Mouse (Mus musculus): ENCODE data around the gene Defb43. TPM values are rescaled to one million over a fixed set of nuclear protein-coding genes. Genes with fewer than 3 reads are reported as not detected.

Gene Defb43
- total RNA-seq (2021) = not detected

DNA sequence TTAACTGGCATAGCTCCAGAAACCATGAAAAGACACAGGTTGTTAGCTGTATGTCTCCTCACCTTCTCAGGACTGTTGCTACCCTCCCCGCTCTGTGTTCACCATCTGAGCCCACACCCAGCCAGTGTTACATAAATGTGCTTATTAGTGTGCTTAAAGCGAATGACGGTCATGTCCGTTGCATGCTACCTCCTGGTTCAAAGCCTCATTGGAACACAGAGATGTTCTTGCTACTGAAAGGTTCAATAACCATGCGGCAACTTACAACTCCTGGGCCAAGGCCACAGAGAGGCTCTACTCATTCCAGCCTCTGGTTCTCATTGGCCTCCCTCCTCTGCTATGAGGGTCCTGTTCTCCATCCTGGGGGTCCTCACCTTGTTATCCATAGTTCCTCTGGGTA is at the start of gene Defb43:
Gene Defb43 (plus strand): TSS at position 301 of the 400 bp plus-strand sequence.
- DNase-seq (ENCODE audit: extremely low spot score in 1 of 2, low spot score in 1 of 2) = no peak

DNA sequence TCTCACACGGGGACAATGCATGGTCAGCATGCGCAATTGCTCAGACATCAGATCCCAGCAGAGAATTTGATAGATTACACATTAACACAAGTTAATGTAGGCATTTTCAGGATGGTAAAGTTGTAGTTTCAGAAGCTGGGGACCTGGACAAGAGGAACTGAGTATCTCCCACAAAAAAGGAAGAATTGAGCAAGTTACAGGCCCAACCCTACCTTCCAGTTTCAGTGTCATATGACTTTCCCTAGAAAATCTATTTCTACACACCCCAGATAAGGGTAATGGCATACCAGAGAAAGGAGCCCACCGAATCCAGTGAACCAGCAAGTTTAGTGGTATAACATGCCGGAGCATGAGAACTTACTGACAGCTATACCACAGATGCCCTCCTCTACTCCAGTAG is 47.9 kb upstream of the Defb43 start:
- no peak for DNase-seq (ENCODE audit: extremely low spot score in 1 of 2, low spot score in 1 of 2)

DNA sequence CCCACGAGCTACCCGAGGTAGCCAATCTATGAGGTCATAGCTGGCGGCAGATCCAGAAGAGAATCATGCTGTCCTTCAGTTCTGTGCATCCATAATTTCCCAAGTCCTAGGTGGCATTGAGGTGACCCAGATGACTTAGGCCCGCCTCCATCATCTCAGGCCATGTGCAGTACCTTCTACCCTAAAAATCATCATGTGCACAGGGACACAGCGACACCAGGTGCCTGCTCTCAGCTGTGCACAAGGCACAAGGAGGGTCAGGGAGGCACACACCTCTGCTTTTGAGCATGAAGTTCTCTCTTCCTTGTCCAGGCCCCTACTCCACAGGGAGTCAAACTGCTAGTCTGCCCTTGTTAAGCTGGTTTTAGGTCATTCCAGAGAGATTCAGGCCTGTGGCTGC is 46.2 kb upstream of the Defb43 start:
- DNase-seq (ENCODE audit: extremely low spot score in 1 of 2, low spot score in 1 of 2) = no peak

DNA sequence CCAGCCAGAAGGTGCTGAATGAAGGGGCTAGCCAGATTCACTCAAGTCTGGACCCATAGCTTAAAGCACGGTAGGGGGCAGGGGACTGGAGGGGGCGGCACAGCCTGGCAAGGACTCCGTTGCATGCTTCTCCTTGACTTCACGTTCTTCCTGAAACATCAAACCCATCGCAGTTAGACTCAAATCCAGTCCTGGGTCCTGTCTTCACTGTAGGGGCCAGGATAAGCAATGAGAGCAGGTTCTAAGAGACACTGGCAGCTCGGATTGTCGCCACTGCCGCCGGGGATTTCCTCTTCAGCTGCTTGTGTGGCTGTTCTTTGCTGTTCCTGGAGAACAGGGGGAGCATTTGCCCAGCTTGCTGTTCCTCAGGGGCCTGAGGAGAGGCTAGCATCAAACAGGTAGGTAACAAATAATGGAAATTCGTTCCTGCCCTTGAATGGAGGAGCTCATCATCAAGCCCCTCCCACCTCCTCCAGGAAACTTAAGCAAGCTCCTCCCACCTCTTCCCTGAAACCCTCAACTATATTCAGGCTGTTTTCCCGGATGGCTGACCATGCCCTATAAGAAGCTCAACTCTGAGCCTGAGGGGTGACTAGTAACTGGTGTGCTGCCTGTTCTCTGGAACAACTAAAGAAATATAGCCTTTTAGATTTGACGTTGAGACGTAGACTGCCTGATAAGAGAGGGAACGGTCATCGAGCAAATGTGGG is 45.6 kb upstream of the Defb43 start:
- DNase-seq (ENCODE audit: extremely low spot score in 1 of 2, low spot score in 1 of 2) = no peak

DNA sequence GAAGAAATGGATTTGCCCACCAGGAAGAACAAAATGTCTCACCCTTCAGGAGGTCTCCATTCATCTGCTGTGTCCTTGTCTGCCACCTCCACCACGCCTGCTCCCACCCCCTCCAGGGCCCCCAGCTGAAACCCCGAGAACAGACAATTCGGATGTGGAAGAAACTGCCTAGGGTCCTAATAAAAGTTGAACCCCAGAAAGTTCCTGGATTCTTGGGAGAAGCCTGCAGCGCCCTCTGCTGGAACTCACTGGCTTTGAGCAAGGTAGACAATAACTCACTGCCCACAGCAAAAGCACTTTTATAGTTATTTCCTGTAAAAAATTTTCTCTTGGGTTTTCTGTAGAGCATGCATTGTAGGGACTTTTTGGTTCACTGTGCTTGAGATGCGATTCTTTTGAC is 36.5 kb upstream of the Defb43 start:
- DNase-seq (ENCODE audit: extremely low spot score in 1 of 2, low spot score in 1 of 2) = peak; percentile 56 to 89

DNA sequence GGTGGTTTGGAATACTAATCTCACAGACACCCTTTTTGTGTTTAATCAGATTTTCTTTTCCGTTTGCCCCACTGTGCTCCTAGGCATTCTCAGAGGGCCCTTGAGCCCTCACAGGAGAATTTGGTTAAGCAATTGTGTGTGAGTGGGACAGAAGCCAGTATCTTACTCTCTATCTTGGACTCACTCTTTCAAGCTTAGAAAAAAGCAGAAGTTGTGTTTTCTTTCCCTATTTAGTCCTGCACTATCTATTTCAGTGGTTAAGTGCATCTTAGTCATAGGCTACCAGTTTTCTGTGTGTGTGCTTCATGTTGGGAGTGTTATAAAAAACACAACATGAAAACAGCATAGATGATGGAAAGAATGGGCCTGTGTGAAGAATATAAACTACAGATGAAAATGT is 31.8 kb upstream of the Defb43 start:
- DNase-seq (ENCODE audit: extremely low spot score in 1 of 2, low spot score in 1 of 2) = no peak

DNA sequence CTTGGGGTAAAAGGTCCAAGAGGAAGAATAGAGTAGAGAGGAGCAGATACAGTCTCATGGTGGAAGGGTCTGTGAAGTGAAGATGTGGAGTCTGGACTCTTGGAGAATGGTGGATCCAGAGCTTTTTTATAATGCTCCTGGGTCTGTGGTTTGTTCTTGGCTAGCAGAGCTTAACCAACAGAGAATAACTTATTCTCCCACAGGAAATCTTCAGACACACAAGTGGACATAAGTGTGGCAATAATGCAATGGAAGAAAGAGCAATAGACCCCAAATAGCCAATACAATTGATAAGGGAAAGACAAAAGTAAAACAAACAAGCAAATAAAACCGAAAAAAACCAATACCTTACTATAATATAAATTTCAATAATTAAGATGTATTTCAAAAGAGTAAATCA is 27.2 kb upstream of the Defb43 start, which contains the start of gene Defb48:
Gene Defb48 (minus strand): TSS at position 101 of the 400 bp plus-strand sequence.
- DNase-seq (ENCODE audit: extremely low spot score in 1 of 2, low spot score in 1 of 2) = no peak

DNA sequence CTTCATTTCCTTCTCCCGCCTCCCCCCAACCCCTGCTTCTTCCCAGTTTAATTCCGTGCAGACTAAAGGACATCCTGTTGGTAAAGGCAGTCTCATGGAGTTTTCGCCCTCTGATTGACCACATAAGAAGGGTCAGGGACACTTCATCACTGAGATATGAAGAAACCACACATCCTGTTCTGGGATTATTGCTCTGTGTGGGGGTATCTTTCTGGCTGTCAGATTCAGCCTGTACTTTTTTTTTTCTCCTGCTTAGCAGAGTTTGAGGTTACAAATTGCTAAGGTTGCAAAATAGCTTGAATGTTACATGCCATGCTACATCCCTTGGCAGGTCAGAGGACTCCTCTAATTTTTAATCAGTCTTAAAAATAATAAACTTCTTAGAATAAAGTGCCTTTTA is 20.3 kb upstream of the Defb43 start:
- no peak for DNase-seq (ENCODE audit: extremely low spot score in 1 of 2, low spot score in 1 of 2)

DNA sequence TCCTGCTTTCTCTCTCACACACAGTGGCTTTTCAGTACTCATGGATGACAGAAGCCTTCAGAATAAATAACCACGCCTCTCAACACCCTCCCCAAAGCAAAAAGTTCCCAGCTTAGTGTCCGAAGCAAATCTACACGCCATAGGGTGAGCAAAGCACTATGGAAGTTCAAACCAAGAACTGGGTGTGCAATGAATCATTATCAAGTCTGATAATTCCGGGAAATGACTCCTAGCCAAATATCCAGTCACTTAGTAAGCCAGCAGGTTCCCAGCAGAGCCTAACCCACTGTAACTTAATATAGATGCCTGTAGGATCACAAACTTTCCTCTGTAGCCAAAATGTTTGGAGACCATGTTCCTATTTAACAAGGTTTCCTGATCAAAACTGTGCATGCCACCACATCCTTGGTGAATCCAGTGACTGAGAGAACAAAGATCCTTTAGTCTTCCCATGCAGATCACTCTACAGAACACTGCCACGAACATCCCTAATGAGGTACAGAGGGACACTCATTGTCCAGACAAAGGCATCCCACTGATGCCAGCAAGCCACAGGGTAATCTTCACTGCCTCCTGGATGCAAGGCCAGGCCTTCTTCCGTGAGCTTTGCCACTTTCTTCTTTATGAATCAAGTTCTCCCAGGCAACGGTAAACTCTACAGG is 19.6 kb upstream of the Defb43 start:
- DNase-seq (ENCODE audit: extremely low spot score in 1 of 2, low spot score in 1 of 2) = no peak

DNA sequence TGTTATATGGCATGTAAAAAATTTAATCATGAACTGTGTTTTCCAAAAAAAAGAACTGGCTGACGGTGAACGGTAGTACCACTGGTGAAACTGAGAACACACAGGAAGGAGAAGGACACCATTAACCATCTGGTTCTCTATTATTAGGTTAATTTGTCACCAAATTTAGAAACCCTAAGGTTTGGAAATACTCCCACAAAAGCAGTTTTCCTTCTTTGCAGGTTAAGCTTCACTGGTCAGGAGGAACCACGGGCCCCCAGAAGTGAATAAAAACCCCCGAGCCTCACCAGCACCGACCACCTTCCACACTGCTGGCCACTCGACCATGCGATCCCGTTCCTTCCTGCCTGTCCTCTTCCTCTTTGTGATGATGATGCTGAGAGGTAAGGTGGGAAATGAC is 13.8 kb upstream of the Defb43 start, which contains the start of gene Defb47:
Gene Defb47 (plus strand): TSS at position 301 of the 400 bp plus-strand sequence.
- DNase-seq (ENCODE audit: extremely low spot score in 1 of 2, low spot score in 1 of 2) = no peak

DNA sequence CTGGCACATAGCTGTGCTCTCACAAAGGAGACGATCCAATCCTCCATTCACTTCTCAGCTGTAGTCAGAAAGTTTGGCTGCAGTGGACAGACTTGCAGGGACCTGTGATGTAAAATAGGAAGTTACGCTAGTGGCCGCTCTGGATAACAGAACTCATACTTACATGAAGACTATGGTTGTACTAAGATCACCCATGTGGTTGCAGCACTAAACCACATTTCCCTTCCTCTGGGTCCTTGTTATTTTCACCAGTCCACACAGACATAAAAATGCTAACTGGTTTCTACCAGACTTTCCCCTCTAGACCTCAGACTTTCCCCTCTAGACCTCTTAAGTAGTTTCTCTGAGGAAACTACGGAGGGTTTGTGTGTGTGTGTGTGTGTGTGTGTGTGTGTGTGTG is 12.6 kb upstream of the Defb43 start:
- no peak for DNase-seq (ENCODE audit: extremely low spot score in 1 of 2, low spot score in 1 of 2)

DNA sequence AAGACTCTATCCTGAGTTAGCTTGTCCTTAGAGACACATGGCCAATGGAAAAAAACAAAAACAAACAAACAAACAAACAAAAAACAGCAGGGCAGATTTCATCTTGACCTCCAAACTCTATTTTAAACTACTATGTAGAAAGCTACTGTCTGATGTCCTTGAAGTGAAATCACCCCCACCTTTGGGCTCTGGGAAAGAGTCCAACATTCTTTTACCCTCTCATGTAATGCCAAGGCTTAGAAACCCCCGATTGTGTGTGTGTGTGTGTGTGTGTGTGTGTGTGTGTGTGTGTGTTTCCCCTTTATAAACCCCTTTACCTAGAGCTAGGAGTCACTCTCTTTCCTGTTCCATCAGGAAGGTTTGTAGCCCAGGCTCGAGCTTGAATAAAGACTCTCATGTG is 9.0 kb upstream of the Defb43 start:
- DNase-seq (ENCODE audit: extremely low spot score in 1 of 2, low spot score in 1 of 2) = no peak

DNA sequence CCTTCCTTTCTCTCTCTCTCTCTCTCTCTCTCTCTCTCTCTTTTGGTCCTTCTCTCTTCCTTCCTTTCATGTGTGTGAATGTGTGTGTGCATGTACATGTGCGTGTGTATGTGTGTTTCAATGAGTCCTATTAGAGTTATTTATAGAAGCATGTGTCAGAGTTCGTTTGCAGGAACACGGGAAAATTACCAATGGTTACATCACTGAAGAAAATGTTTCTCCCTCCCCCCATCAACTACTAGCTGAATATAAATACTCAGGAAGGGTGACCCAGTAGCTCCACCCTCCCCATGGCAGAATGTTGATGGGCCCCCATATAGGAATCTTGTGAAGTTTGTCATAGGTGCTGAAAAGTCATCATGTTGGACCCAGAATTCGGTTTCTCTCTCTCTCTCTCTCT is 1.5 kb downstream of the Defb43 start:
- no peak for DNase-seq (ENCODE audit: extremely low spot score in 1 of 2, low spot score in 1 of 2)

DNA sequence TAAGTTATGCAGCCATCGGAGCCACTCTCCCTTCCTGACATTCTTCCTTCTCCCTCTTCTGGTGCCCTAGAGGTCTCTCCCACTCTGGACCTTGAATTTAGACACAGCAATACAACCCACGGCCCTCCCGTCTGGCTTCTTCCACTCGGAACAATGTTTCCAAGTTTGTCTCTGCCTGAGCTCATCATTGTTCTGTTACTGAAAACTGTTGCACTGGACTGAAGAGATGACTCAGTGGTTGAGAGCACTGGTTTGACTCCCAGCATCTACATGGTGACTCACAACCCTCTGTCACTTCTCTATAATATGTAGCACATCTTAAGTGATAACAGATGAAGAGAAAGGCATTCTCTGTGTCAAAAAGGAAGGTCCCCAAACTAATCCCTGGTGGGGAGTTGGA is 3.1 kb downstream of the Defb43 start:
- DNase-seq (ENCODE audit: extremely low spot score in 1 of 2, low spot score in 1 of 2) = no peak

DNA sequence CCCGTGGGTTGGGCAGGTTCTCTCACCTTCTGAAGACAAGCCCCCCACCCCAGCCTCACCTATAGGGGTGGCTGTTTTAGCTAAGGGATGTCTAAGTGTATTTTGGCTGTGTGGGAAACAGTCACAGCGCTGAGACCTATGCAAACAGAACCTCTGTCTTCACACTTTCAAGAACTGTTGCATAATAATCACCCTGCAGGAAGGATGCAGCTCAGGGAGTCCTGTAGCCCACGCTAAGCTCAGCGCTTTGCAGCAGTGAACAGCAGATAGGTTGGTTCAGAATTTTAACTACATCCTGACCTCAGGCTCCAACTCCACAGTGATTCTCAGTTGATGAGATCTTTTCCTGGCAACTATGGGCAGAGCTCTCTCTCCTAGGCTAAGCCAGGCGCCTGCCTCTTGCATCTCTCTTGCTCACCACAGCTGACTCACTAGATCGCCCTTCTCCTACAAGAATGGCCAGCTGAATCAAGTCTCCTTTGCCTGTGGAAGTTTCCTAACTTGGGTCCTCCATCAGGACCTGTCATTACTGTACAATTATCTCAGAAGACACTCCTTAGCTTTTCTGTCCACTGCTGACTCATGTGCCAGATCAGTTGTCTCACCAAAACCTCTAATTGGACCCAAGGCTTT is 9.1 kb downstream of the Defb43 start:
- DNase-seq (ENCODE audit: extremely low spot score in 1 of 2, low spot score in 1 of 2) = no peak

DNA sequence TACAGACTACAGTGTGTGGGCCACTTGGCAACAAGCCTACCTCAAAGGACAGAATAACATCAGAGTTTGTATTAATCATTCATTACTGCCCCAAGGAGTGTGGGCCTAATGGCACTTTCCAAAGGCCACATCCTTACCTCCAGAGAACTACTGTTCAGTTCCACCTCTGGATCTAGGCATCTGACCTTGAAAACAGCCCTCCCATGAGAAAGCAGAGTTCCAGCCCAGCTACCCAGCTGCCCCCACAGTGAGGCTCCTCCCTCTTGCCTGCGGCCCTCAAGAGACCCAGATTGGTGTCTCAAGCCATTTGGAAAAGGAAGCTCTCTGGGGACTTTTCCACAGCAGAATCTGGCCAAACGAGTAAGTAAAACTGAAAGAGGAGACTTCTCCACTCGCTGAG is 35.1 kb downstream of the Defb43 start, which contains the start of gene Defb42:
Gene Defb42 (plus strand): TSS at position 301 of the 400 bp plus-strand sequence.
- no peak for DNase-seq (ENCODE audit: extremely low spot score in 1 of 2, low spot score in 1 of 2)

DNA sequence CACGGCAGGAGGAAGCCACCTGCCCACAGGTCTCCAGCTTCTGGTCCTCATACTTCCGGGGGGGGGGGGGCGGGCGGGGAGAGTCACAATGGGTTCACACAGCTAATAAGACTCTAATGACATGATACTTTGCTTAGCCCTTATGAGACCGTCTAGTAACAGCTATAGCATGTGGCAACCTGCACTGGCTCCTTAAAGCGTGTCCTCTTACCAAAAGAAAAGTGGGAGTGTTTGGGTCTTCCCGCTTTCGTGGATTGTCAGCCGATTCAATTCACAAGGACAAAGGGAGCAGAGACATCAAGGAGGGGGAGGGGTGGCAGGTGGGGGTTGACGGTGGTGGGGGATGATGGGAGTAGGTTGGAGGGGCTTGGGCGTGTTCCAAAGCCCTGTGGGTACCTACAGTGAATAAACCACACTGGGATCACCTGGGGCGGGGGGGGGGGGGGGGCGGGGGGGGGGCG is 38.4 kb downstream of the Defb43 start, which contains the start of gene Defb30:
Gene Defb30 (minus strand): TSS at position 51 of the 461 bp plus-strand sequence.
- DNase-seq (ENCODE audit: extremely low spot score in 1 of 2, low spot score in 1 of 2) = no peak

DNA sequence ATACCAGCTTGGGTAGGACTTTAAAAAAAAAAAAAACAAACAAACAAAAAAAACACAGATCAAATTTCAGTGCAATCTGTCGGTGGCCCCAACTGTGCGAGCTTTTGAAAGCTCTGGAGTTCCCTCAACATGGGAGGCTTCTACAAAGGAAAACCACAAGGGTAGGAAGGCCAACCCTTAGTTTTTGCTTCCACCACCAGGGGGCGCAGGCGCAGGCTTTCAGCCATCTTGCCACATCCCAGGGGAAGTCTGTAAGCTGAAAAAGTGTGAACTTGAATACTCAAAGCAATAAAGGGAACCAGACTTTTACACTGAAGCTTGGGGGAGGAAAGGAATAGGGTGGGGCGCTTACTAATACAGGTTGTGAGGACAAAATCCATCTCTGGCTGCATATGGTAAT is 39.2 kb downstream of the Defb43 start:
- peak; percentile 56 to 66 for DNase-seq (ENCODE audit: extremely low spot score in 1 of 2, low spot score in 1 of 2)

DNA sequence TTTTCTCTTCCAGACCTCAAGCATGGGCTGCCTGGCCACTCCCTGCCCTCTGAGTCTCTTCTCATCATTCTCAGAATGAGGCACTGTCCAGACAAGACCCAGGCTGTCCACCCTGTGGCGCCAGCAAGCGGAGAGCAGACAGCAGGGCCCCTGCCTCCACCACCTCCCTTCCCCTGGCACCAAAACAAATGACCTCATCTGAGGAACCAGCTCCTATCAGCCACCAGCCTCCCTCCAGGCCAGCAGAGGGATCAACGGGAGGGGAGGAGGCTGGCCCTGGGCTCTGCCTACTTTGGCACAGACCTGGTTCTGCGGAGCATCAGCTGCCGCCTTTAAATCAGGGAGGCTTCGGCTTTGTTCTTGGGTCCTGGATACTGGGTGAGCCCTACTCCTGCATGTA is 43.2 kb downstream of the Defb43 start:
- peak in 1 of 2 experiments; percentile 14 for DNase-seq (ENCODE audit: extremely low spot score in 1 of 2, low spot score in 1 of 2)

DNA sequence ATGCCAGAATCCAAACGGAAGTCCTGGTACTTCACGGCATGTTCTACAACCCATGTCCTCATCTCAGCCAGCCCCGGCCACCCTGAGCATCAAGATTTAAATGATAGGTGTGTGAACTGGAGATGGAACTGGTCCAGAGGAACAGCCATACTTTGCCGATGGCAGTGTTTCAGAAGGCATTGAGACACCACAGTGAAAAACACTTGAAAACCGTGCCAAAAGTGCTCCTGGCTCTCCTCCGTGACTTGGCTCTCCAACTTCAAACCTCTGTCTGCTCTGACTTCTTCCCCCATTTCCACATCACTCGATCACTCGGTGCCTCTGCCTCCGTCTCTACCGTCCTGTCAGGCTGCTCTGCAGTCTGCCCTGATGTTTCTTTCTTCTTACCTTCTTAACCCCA is 48.8 kb downstream of the Defb43 start:
- DNase-seq (ENCODE audit: extremely low spot score in 1 of 2, low spot score in 1 of 2) = no peak

DNA sequence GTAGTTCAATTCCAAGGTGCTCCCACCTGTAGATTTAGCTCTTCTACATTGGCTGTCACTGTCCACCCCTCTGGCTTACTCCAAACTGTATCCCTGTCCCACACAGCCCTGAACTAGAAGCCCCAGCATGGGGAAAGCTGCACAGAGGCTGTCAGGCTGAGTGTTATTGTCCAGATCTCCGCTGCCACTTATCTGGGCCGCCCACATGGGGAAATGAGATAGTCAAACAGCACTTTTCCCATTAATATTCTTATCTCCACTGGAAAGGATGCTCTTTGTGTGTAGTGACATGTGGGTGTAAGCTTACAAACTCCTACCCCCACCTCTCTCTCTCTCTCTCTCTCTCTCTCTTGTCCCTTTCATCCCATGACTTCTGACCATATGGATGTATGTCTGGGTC is 50.6 kb downstream of the Defb43 start:
- no peak for DNase-seq (ENCODE audit: extremely low spot score in 1 of 2, low spot score in 1 of 2)

Measured in layer of hippocampus, postnatal 25 days (tissue).